Mouse (Mus musculus) mouse trophoblast stem cell (cell line): ENCODE measurements around the gene Ano5.

Source experiments
- in situ Hi-C, 2 experiments: fragments of 300-500 bp; cut with MseI, MboI; formaldehyde crosslinking; loops; 2 replicates in 1 of 2; 3 replicates in 1 of 2; pipeline ENCODE4 v1.15.1; 2025

Gene Ano5

DNA sequence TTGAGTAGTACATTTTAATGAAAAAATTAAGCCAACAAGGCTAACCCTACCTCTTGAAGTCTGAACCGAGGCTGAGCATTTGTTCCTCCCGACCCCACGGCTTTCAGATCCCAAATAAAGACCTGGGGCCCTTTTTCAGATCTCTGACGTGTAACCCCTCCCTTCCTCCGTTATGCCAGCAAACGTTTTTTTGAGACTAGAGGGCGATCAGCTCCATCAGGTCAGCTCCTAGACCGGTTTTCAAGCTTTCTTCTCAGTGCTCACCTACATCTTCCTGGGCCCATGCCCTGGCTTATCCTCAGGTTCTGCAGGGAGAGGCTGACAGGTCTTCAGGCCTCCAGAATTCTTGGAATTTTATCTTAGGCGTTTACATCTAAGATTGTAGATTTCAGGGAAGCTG lies 116.8 kb downstream of the Ano5 start:
- in situ Hi-C loops, result loop anchor here in 1 of 2 experiments (10.0 kb wide), 1 partner anchor 217 kb away; no protein-coding TSS in a partner anchor

DNA sequence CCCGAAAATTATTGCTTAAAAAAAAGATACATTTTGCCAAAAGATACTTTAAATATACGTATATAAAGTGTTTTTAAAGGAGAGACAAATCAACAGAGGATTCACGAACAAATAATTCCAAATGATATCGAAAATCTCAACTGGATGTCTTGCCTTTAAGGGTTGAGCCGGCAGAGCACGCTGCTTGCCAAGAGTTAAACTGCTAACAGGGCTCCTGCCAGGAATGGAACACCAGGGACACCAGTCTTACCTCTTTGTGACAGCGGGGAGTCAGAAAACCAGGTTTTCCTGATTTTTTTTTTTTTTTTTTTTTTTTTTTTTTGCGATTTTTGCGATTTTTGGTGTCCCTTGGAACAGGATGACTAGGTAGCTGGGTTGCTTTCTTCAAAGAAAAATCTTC lies 117.5 kb downstream of the Ano5 start:
- in situ Hi-C loops, result loop anchor here in 1 of 2 experiments (10.0 kb wide), 1 partner anchor 216 kb away; no protein-coding TSS in a partner anchor

DNA sequence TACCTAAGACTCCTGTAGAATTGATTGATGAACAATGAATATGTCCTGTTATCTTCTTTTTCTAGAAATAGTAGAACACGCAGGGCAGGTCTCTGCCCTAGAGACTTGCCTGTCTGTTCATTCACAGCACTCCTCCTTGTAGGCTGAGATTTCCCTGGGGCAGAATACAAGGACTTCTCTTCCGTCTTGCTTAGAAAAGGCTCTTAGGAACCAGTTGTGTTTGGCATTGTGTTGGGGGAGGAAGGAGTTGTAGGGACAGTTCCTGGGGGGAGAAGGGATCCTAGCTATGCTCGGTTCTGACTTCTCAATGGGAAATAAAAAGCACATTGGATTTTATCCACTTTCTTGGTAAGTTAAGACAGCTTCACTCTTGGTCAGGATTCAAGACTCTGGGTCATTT lies 118.4 kb downstream of the Ano5 start:
- in situ Hi-C loops, result loop anchor here in 1 of 2 experiments (10.0 kb wide), 1 partner anchor 216 kb away; no protein-coding TSS in a partner anchor

DNA sequence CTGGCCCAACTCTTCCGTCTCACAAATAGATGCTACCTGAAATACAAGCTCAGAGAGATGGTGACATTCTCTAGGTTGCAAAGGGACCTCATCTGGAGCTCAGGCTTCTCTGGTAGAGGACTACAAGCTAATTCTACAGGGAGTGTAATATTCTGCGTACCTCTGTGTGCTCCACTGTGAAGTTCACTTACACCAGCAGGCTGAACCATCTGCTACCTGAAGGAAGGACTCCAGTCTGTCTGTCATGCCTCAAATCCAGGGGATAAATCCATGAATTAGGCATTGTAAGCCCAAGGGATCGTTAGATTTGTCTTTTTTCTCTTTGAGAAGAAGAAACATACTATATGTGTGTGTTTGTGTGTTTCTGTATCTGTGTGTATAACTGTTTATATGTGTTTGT lies 120.3 kb downstream of the Ano5 start:
- in situ Hi-C loops, result no loop called here

DNA sequence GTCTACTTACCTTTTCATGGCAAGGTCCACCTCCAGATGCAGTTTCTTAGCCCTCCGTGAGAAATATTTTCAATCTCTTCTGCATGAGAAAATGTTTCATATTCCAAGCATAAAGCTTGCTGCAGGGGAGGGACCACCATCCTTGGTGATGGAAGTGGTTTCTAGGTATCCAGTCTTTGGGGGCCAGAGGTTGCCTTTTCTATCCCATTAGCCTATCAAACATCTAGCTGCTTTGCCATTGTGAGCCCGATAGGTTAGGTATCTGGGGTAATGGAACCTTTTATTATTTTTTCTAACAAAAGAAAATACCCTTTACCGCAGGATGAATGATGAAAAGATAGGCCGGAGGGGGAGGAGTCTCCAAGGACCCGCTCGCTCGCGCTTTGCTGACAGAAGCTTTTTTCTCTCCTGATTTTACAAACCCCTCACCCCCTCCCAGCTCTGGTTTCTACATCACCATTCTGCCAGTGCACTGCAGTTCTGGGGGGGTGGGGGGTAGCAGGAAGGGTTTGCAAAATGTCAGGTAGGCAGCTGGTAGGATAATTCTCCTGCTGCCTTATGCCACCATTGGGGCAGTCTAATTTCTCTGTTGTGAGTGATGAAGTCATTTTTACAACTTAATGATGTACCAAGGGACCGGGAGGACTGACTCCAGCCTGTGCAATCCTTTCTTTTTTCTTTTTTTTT lies 121.9 kb downstream of the Ano5 start:
- in situ Hi-C loops, result no loop called here

DNA sequence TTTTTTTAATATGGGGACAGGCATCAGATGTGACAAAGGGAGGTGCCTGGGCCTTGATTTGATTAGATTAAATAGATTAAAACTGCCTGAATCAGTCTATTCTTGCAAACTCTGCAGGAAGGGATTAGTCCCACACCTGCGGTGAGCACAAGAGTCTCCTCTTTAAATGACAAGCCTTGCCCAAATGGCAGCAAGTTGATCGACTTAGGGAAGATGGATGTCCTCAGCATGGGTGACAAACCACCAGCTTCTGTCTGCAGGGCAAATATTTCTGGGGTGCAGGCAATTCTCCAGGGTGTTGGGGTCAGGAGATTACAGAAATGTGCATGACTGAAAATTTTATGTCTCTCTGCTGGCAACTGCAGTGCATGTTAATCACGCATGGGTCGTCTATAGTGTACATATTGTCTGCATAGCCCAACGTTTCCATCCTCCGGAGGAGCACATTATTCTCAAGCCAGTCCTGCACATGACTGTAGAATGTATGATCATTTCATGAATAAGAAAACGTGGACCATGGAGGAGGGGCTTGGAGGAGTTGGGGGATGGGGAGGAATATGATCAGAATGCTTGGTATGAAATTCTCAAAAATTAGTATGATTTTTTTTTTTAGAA lies 122.5 kb downstream of the Ano5 start:
- in situ Hi-C loops, result no loop called here
